Mouse (Mus musculus): ENCODE results near the gene March1. TPM values are rescaled to one million over a fixed set of nuclear protein-coding genes. Genes with fewer than 3 reads are reported as not detected.

The March1 gene
- 0.60 and 0.95 TPM in 2 replicates for polyA plus RNA-seq (2012; rRNA removed)

DNA sequence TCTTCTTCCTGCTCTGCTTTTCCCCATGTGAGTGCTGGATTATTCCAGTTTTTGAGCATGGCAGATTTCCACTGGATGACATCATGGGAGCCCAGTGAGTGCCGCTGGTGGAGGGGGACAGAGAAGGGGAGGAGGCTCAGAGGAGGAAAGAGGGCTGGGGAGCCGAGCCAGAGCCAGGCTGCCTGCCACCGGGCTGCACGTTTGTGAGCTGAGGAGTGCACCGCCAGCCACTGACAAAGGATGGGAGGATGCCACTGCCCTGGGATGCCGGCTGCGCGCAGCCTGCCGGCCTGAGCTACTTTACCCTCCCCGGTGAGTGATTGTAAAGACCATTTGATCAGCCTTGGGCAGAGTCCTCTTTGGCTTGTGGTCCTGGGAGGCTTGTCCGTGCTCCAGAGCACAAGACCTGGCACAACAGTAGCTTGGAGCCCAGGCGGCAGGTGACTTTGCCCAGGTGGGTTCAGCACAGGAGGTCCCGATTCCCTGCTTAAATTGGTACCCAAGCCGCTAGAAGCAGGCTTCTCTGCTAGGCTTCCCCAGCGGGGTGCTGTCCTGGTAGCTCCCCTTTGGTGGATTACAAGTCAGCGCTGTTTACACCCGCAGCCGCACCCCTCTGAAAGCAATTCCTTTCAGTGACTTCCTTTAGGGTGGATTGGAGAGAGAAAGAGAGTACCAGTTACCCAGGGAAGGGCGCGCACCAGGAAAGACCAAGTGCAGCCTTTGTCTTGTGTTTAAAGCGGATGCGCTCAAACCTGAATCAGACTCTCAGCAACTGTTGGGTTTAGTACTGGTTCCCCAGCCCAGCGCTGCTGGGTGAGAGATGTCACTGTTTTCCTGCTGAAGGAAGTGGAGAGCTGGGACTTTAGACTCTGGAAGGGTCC is at the start of gene March1:
Gene March1 (plus strand): TSS at position 30 of the 881 bp plus-strand sequence.

GRCm38 (mm10) chr8:66486084-66486763 is 868.5 kb downstream of the March1 start, which contains the start of gene Tma16:
TSS of gene Tma16 (minus strand) at chr8:66486530.

DNA sequence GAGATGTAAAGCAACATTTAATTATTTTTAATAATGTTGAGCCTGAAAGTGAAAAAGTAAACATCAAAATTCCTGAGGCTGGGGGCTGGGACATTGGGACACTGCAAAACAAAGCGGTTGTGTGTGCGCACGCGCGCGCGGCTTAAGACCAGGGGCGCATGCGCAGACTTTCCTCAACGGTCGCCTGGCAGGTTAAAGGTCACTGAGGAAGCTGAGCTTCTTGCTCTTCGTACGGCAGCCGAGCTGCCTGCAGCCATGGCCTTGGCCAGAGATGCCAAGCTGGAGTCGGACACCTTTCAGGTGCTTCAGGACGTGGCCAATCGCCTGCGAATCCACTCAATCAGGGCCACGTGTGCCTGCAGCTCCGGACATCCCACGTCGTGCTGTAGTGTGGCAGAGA is 893.8 kb downstream of the March1 start, which contains the start of gene Tktl2:
Gene Tktl2 (plus strand): TSS at position 220 of the 400 bp plus-strand sequence.

Measured in liver, embryonic 14 days (tissue).